Mouse (Mus musculus) layer of hippocampus, adult 2 months (tissue): ENCODE data around the gene Oas2. TPM values are rescaled to one million over a fixed set of nuclear protein-coding genes. Genes with fewer than 3 reads are reported as not detected.
A peak's percentile ranks its signal among the peaks of the same experiment; 100 is the strongest.
"Not testable (repeated sequence)": the region's sequence is repeated elsewhere in the genome, so short reads cannot be mapped to it uniquely, and the experiment has no call there.

Source experiments
- DNase-seq, 2 experiments: peaks; one replicate each; pipeline ENCODE4 v3.0.0; 2022; ENCODE audit warnings: low spot score in 2 of 2
- H3K27ac ChIP-seq: fragments of 200-600 bp; 2 replicates; pipeline ENCODE4 v1.8.1; 2022
- H3K4me3 ChIP-seq: fragments of 200-600 bp; 2 replicates; pipeline ENCODE4 v1.8.1; 2022; ENCODE audit warnings: mild to moderate bottlenecking
- CTCF ChIP-seq: fragments of 200-600 bp; conservative IDR thresholded peaks from 2 replicates; pipeline ENCODE4 v1.8.1; 2022; ENCODE audit warnings: antibody characterized with exemption, mild to moderate bottlenecking, moderate library complexity
- long read RNA-seq, 2 experiments: library from polyadenylated mRNA; stranded (forward); transcript quantifications; one replicate each; pipeline ENCODE4 v2.0.0; 2021; ENCODE audit warnings: borderline mapping rate in 2 of 2
- total RNA-seq, 2 experiments: library from RNA; stranded (reverse); gene quantifications; 2 replicates each; pipeline ENCODE4 v1.2.3; 2021

Gene Oas2
- total RNA-seq = not detected
- long read RNA-seq, experiment 1 = 0 reads
- long read RNA-seq, experiment 2 = 0 reads

DNA sequence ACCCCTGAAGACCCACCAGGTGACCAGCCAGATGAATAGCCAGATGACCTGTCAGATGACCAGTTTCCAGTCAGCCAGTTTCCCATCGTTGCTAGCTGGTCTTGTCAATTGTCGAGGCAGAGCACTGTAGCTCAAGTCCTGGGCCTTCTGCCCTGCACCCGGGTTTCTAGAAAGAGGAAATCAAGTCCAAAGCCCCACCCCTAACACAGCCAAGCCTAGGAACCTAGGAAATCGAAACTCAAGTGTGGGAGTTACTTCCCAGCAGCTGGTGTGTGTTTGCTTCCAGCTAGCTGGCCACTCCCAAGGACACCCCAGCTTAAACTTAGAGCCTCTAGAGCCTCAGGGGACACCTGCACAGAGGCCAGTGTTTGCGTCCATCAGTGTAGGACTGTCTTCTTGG, at the start of gene Oas2:
Gene Oas2 (minus strand): TSS at position 166 of the 400 bp plus-strand sequence.
- no peak for TF ChIP-seq CTCF
- H3K4me3 ChIP-seq = no peak within 1 kb of the TSS
- no peak within 1 kb of the TSS for H3K27ac ChIP-seq
- DNase-seq = no peak

DNA sequence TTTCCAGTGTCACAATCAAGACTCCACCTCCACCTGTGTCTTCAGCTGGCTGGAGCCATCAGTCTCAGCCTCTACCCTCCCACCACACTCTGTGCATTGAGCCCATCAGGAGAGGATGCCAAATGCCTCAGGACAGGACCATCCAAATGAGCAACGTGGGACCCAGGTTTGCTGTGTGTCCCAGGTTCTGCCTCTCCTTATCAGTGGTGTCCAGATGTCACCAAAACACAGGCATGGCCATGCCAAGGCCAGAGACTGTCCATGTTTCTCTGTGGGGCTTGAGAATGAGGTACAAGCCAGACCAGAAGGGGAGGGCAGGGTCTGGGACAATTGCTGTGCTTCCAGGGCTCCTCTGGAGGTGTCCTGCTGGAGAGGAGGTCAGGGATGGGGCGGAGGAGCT, 49.3 kb upstream of the Oas2 start:
- not testable (repeated sequence) for DNase-seq, H3K4me3 ChIP-seq, H3K27ac ChIP-seq

DNA sequence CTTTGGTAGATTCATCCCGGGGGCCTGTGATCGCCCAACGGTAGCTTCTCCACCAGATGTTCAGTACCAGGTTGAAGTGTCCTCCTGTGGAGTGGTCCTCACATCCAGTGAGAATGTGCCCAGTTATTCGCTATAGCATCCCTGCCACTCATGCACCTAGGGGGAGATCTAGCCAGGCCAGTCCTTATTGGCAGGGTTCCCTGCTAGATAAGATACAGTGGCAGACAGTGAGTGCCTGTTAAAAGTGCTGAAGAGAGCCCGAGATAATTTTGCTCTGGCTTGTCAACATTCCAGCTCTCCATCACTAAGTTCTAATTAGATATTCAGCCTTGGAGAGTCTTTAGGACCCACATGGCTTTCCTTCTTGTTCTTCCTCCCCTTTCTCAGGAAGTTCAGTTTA, 48.5 kb upstream of the Oas2 start:
- H3K4me3 ChIP-seq, DNase-seq, H3K27ac ChIP-seq: not testable (repeated sequence)

DNA sequence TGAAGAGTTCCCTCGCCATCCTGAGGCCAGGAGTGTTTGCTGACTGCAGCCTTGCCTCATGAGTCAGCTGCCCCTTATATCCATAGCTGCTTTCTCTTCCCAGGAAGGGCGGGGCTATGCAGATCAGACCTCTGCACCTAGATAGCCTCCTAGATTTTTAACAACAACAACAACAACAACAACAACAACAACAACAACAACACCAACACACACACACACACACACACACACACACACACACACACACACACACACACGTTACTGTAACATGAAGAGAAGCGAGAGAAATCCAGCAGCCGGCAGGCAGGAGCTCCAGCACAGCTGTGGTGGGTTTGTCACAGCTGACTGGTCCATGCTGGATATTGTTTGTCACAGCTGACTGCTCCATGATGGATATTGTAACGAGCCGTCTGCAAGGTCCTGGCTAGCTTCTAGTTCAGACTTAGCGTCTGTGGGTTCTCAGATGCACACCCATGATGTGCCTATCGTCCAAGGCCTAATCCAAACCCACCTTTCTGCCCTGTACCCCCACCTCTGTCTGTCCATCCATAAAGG, 45.9 kb upstream of the Oas2 start, which contains the start of gene Oas1e:
Gene Oas1e (minus strand): TSS at position 51 of the 555 bp plus-strand sequence.
- H3K4me3 ChIP-seq, DNase-seq, H3K27ac ChIP-seq: not testable (repeated sequence)

- Histone ChIP-seq H3K27ac (no peak overlapping the region), H3K4me3 (no peak overlapping the region)
- peak; percentile 92 for TF ChIP-seq CTCF
- peak in 1 of 2 experiments; percentile 58 for DNase-seq
These were observed 43.4 kb upstream of the Oas2 start for GRCm38 (mm10) chr5:120793043-120793442.

GRCm38 (mm10) chr5:120787042-120787441, 37.4 kb upstream of the Oas2 start:
- no peak for DNase-seq
- Histone ChIP-seq H3K4me3 (no peak overlapping the region), H3K27ac (no peak overlapping the region)
- no peak for TF ChIP-seq CTCF

GRCm38 (mm10) chr5:120782446-120782845, 32.8 kb upstream of the Oas2 start:
- DNase-seq = no peak
- TF ChIP-seq CTCF = no peak
- H3K27ac ChIP-seq = no peak overlapping the region
- H3K4me3 ChIP-seq = no peak overlapping the region

DNA sequence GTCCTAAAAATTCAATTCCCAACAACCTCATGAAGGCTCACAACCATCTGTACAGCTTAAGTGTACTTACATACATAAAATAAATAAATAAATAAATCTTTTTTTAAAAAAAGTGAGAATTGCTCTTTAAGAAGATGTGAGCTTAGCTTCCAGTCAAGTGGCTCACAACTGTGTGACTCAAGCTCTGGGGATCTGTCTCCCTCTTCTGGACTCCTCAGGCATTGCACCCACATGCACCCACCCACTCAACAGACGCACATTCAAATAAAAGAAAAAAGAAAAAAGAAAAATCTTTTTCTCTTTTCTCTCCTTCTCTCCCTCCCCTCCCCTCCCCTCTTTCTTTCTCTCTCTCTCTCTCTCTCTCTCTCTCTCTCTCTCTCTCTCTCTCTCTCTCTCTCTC, 32.0 kb upstream of the Oas2 start:
- Histone ChIP-seq H3K27ac (no peak overlapping the region), H3K4me3 (no peak overlapping the region)
- DNase-seq = peak in 1 of 2 experiments; percentile 18
- peak; percentile 66 for TF ChIP-seq CTCF

DNA sequence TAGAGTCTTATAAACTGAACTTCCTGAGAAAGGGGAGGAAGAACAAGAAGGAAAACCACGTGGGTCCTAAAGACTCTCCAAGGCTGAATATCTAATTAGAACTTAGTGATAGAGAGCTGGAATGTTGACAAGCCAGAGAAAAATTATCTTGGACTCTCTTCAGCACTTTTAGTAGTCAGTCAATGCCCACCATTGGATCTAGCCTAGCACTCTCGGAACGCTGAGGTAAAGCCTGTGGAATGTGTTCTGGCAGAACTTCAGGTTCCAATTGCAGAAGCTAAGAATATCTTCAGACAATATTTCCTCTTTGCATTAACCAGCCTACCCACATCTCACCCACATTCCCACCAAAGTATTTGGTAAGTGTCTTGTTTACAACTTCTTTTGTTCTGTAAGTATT, 30.3 kb upstream of the Oas2 start:
- no peak overlapping the region for H3K4me3 ChIP-seq
- no peak overlapping the region for H3K27ac ChIP-seq
- peak in 1 of 2 experiments; percentile 13 for DNase-seq
- no peak for TF ChIP-seq CTCF

GRCm38 (mm10) chr5:120778941-120779340, 29.3 kb upstream of the Oas2 start:
- H3K27ac ChIP-seq = no peak overlapping the region
- no peak for DNase-seq
- H3K4me3 ChIP-seq = no peak overlapping the region
- TF ChIP-seq CTCF = no peak

DNA sequence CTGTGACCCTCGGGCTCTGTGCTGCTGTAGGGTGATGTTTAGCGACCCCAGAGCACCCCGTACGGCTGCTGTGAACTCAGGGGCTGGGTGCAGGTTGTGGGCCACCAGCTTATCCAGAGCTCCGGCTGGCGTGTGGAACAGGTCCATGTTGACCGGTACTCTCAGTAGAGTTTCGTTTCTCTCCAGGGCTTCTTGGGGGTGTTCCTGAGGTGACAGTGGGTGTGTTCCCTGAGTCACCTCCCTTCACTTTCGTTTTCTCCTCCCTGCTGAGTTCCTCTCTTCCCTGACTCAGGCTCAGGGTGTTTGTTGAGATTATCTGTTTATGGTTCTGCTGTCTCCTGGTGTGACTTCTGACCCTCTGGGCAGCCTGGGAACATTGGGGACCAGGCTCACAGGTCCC, 27.8 kb upstream of the Oas2 start, which contains the start of gene Oas3:
Gene Oas3 (minus strand): TSS at position 184 of the 400 bp plus-strand sequence.
- no peak for DNase-seq
- no peak for TF ChIP-seq CTCF
- Histone ChIP-seq H3K27ac (no peak within 1 kb of the TSS), H3K4me3 (no peak within 1 kb of the TSS)

GRCm38 (mm10) chr5:120776801-120777200, 27.1 kb upstream of the Oas2 start:
- DNase-seq = no peak
- no peak for TF ChIP-seq CTCF
- Histone ChIP-seq H3K27ac (no peak overlapping the region), H3K4me3 (no peak overlapping the region)

DNA sequence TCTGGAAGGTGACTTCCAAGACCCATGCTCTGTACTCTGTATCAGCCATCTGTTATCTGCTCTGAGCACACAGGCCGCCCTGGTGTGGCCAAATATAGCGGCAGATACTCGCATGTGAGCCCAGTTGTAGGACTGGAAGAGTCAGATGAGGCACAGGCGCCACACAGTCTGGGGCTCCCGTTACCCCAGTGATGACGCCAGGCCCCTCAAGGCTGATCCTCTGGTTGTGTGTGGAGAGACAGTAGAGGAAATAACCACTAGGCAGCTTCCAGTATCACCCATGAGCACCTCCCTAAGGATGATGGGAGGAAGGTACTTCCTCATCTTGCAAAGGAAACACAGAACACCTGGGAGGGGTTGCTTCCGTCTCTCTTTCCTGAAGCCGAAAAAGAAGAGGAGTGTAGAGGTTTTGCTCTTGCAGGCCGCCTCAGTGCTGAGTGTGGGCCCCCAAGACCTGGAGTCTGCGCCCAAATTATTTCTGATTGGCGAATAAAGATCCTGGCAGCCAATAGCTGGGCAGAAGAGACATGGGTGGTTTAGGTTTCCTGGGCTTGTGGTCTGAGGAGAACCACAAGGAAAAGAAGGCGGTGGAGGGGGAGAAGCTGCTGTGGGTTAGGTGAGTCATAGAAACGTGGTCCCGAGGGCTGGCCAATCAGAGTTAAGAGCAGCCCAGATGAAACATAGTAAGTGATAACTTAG, 25.8 kb upstream of the Oas2 start:
- Histone ChIP-seq H3K4me3 (no peak overlapping the region), H3K27ac (no peak overlapping the region)
- no peak for DNase-seq
- TF ChIP-seq CTCF = no peak

- H3K27ac ChIP-seq = no peak overlapping the region
- no peak for TF ChIP-seq CTCF
- H3K4me3 ChIP-seq = no peak overlapping the region
- no peak for DNase-seq
These were observed 19.7 kb upstream of the Oas2 start for GRCm38 (mm10) chr5:120769396-120769795.
